Mouse (Mus musculus): ENCODE data around the gene Mier2.

Gene Mier2

GRCm38 (mm10) chr10:79574796-79575195 is 19.8 kb upstream of the Mier2 start:
- DNase-seq (ENCODE audit: low spot score in 2 of 2) = no peak

GRCm38 (mm10) chr10:79574350-79574749 is 19.4 kb upstream of the Mier2 start:
- DNase-seq (ENCODE audit: low spot score in 2 of 2) = no peak

- DNase-seq (ENCODE audit: low spot score in 2 of 2) = no peak
These were observed 18.6 kb upstream of the Mier2 start for GRCm38 (mm10) chr10:79573611-79574010.

- no peak for DNase-seq (ENCODE audit: low spot score in 2 of 2)
These were observed 16.3 kb upstream of the Mier2 start for GRCm38 (mm10) chr10:79571314-79571713.

GRCm38 (mm10) chr10:79569921-79570320 is 14.9 kb upstream of the Mier2 start:
- DNase-seq (ENCODE audit: low spot score in 2 of 2) = no peak

GRCm38 (mm10) chr10:79559716-79560115 is 4.7 kb upstream of the Mier2 start:
- DNase-seq (ENCODE audit: low spot score in 2 of 2) = no peak

GRCm38 (mm10) chr10:79557496-79557895 is 2.5 kb upstream of the Mier2 start:
- no peak for DNase-seq (ENCODE audit: low spot score in 2 of 2)

GRCm38 (mm10) chr10:79556951-79557350 is 2.0 kb upstream of the Mier2 start:
- DNase-seq (ENCODE audit: low spot score in 2 of 2) = no peak

GRCm38 (mm10) chr10:79555238-79555724 is 282 bp upstream of the Mier2 start:
- no peak for DNase-seq (ENCODE audit: low spot score in 2 of 2)

- no peak for DNase-seq (ENCODE audit: low spot score in 2 of 2)
These were observed 1.3 kb downstream of the Mier2 start for GRCm38 (mm10) chr10:79553691-79554090.

- DNase-seq (ENCODE audit: low spot score in 2 of 2) = no peak
These were observed 1.8 kb downstream of the Mier2 start for GRCm38 (mm10) chr10:79553176-79553575.

GRCm38 (mm10) chr10:79552531-79552930 is 2.5 kb downstream of the Mier2 start:
- DNase-seq (ENCODE audit: low spot score in 2 of 2) = no peak

GRCm38 (mm10) chr10:79550366-79550765 is 4.6 kb downstream of the Mier2 start:
- DNase-seq (ENCODE audit: low spot score in 2 of 2) = no peak

- no peak for DNase-seq (ENCODE audit: low spot score in 2 of 2)
These were observed 5.9 kb downstream of the Mier2 start for GRCm38 (mm10) chr10:79548971-79549723.

GRCm38 (mm10) chr10:79548546-79548945 is 6.5 kb downstream of the Mier2 start:
- DNase-seq (ENCODE audit: low spot score in 2 of 2) = no peak

- no peak for DNase-seq (ENCODE audit: low spot score in 2 of 2)
These were observed 7.8 kb downstream of the Mier2 start for GRCm38 (mm10) chr10:79547148-79547675.

- DNase-seq (ENCODE audit: low spot score in 2 of 2) = no peak
These were observed 8.5 kb downstream of the Mier2 start for GRCm38 (mm10) chr10:79546483-79546882.

GRCm38 (mm10) chr10:79545891-79546290 is 9.1 kb downstream of the Mier2 start:
- no peak for DNase-seq (ENCODE audit: low spot score in 2 of 2)

GRCm38 (mm10) chr10:79544631-79545030 is 10.4 kb downstream of the Mier2 start:
- DNase-seq (ENCODE audit: low spot score in 2 of 2) = no peak

- DNase-seq (ENCODE audit: low spot score in 2 of 2) = no peak
These were observed 11.0 kb downstream of the Mier2 start for GRCm38 (mm10) chr10:79543884-79544597.

GRCm38 (mm10) chr10:79542171-79542570 is 12.8 kb downstream of the Mier2 start:
- DNase-seq (ENCODE audit: low spot score in 2 of 2) = no peak

GRCm38 (mm10) chr10:79541522-79541921 is 13.5 kb downstream of the Mier2 start:
- no peak for DNase-seq (ENCODE audit: low spot score in 2 of 2)

GRCm38 (mm10) chr10:79540746-79541145 is 14.3 kb downstream of the Mier2 start:
- no peak for DNase-seq (ENCODE audit: low spot score in 2 of 2)

All from right cerebral cortex, adult 2 months (tissue).